Mouse (Mus musculus) Muller cell, postnatal 12 days (primary cell): Measurements from ENCODE around the gene Tmbim4.

Experiments
- DNase-seq: peaks from one replicate; pipeline ENCODE4 v3.0.0-alpha.2; 2015; ENCODE audit errors: inconsistent ontology term

The Tmbim4 gene

GRCm38 (mm10) chr10:120245681-120246080 lies 44.3 kb downstream of the Tmbim4 start:
- no peak for DNase-seq

- peak; percentile 59 for DNase-seq
These were observed 45.8 kb downstream of the Tmbim4 start for GRCm38 (mm10) chr10:120246994-120247750.

DNA sequence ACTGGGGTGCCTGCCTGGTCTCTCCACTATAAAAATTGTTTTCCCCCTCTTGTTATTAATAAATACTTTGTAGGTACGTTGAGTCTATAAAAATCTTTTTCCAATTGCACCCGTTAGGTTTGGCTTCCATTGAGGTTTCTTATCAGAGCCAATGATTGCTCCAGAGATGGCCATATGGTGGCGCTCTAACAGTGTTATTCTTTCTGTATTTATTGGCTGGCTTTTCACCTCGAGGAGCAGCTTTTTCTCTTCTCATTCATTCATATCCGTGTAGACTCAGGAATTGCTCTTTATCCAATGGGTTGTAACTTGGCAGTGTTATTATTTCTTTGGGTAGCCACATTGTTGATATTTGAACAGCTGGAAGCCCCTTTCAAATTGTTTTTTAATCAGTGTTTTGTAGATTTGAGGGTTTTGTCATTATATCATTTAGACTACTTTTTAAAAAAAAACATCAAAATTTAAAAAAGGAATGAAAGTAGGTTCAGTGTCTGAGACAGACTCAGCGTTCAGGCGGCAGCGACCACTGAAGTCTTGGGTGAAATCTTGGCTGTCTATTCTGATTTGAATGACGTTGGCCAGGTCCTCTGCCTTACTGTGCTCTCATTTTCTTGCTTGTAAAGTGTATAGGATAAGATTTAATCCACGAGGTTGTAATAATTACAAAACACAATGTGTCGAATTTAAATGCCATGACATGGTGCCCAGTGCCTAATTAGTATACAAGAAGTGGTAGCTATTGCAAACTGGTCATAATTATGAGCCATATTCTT lies 49.7 kb downstream of the Tmbim4 start:
- DNase-seq, result no peak

GRCm38 (mm10) chr10:120251791-120252190 lies 50.4 kb downstream of the Tmbim4 start:
- DNase-seq, result no peak

GRCm38 (mm10) chr10:120252800-120253199 lies 51.4 kb downstream of the Tmbim4 start:
- DNase-seq, result no peak

GRCm38 (mm10) chr10:120257231-120257630 lies 55.8 kb downstream of the Tmbim4 start:
- DNase-seq, result peak; percentile 55

GRCm38 (mm10) chr10:120267790-120268189 lies 66.4 kb downstream of the Tmbim4 start:
- DNase-seq, result no peak

DNA sequence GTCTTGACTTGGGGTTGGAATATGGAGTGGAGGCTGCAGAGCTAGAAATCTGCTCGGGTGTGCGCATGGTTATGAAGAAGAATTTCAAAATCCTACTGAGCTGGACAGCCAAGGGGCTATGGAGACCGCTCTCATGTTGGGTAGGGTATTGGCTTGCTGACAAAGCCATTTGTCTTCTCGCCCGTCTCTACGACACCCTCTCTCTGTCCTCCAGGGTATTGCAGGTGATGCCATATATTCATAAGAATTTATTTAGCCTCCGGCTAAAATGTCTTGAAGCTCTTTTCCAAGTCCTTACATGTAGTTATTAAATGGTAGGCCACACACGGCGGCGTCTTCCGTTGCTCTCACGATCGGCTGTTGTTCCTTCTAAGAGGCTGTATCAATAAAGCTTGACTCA lies 68.6 kb downstream of the Tmbim4 start:
- no peak for DNase-seq

DNA sequence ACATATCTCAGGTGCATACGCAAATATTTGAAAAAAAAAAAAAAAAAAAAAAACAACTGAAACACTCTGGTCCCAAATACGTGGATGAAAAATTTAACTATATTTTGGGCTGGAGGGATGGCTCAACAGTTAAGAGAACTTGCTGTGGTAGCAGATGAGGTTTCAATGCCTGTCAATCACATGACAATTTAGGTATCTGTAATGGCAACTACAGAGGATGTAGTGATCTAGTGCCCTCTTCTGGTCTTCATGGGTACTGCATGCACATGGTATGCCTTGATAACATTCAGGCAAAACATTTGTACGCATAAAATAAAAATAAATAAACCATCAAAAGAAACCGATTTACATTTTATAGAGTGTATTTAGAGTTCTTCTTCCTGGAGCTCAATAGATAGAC lies 69.4 kb downstream of the Tmbim4 start:
- DNase-seq, result no peak

DNA sequence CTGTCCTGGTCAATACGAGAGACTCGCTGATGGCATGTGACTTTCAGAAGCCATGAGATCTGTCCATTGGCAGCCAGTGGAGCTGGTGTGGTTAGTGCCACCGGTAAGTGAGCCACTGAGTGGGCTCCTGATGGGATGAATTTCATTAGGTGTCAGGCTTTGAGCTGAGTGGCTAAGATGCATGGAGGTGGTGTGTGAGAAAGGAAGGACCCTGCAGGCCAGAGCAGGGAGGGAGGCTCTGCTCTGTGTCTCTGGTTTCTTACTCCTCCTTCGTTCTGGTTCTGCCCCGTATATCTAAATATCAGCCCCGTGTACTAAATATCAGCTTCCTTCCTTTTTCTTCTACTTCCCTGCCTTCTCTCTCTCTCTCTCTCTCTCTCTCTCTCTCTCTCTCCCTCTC lies 69.9 kb downstream of the Tmbim4 start:
- DNase-seq, result no peak

GRCm38 (mm10) chr10:120271879-120272269 lies 70.5 kb downstream of the Tmbim4 start:
- no peak for DNase-seq

DNA sequence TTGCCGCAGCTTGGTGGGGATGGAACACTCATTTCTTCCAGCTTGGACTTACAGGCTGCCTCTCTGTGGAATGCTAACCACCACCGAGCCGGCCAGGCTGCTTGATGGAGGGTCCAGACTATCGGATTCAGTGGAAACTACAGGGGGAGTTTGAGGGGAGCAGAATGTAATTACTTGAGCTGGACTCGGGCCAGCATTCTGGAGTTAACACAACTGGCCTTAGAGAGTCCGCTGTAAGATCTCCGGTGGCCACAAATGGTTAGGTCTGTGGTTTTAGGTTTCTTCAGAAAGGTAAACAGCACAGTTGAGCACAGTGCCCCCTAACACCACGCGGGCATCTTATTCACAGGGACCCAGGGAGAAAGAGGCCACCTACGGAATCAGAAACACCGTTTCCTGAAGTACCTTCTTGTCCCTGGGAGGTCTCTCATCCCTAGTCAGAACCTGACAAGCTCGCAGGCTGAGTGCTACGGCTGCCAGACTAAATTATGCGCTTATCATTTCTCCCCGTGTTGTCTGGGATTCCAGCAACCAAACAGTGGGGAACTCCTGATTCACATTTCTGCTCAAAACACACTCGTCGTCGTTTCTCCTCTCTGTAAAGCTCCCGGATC lies 71.0 kb downstream of the Tmbim4 start:
- DNase-seq, result peak; percentile 52

GRCm38 (mm10) chr10:120273335-120273734 lies 71.9 kb downstream of the Tmbim4 start:
- no peak for DNase-seq
